Mouse (Mus musculus): Measurements from ENCODE around the gene AL607142.1.

- TF ChIP-seq CTCF (IDR thresholded peaks at IDR 0.05; ENCODE audit: low read depth), result no peak
- no peak for TF ChIP-seq EP300 (IDR thresholded peaks at IDR 0.05; ENCODE audit: low read depth)
Observed at GRCm38 (mm10) chr4:120106362-120106761, 41.6 kb downstream of the AL607142.1 start.

Measured in liver, postnatal 0 days (tissue).